ENCODE assay signal across 27 mouse cellular contexts in genomic region chr12:13445486-13446065, GRCm38 (mm10).
DNase-seq lines count a peak whose midpoint lies in the region; ATAC-seq and TF ChIP-seq lines count a peak whose summit lies in the region.
"Had no signal": no experiment of that assay in that cellular context is flagged by ENCODE, and none has a peak within 500 bp of the region (broad histone marks: within the 10 kb centered on the region; RNA-seq: fewer than 3 reads in every experiment).

No protein-coding gene starts in this region.

- no peaks in the 10 kb centered on the region for H3K36me3 ChIP-seq in kidney, embryonic 14.5 days (ENCODE audit: control insufficient read depth, insufficient read depth, low read length)
- 0 out of 2 replicates have a peak, but pooled peaks cover 5% of the 10 kb centered on the region for H3K36me3 ChIP-seq in kidney, embryonic 15.5 days
- H3K36me3 ChIP-seq in intestine, postnatal 0 days (ENCODE audit: control insufficient read depth, insufficient read depth) = 0 out of 2 replicates have a peak, but pooled peaks cover 4% of the 10 kb centered on the region
- H3K36me3 ChIP-seq: embryonic facial prominence, embryonic 12.5 days; hindbrain, embryonic 12.5 days had no signal

- H3K9ac ChIP-seq in kidney, embryonic 14.5 days (ENCODE audit: low read depth, low read length) = no peak overlapping the region
- H3K9ac ChIP-seq in kidney, embryonic 15.5 days = no peak overlapping the region
- H3K9ac ChIP-seq in intestine, postnatal 0 days (ENCODE audit: low read depth, low read length) = no peak overlapping the region
- H3K9ac ChIP-seq: embryonic facial prominence, embryonic 12.5 days; hindbrain, embryonic 12.5 days; liver, embryonic 14.5 days; midbrain, embryonic 13.5 days had no signal

- H3K27ac ChIP-seq in kidney, embryonic 14.5 days (ENCODE audit: low read depth, low read length) = no peak overlapping the region
- H3K27ac ChIP-seq in kidney, embryonic 15.5 days = no peak overlapping the region
- H3K27ac ChIP-seq in intestine, postnatal 0 days (ENCODE audit: low read depth, low read length) = no peak overlapping the region
- H3K27ac ChIP-seq: embryonic facial prominence, embryonic 12.5 days; gastrocnemius, adult 2 months; heart, adult 2 months; hindbrain, embryonic 12.5 days; kidney, postnatal 0 days; liver, embryonic 14.5 days; macrophage; midbrain, embryonic 13.5 days had no signal

- WGBS in kidney, embryonic 14.5 days = 71% methylated on average over 2 of the region's 2 CpGs
- WGBS in kidney, embryonic 15.5 days = 77% methylated on average over 2 of the region's 2 CpGs
- 40% methylated on average over 2 of the region's 2 CpGs for WGBS in intestine, postnatal 0 days

- no peaks in the 10 kb centered on the region for H3K9me3 ChIP-seq in kidney, embryonic 14.5 days (ENCODE audit: control insufficient read depth, low read length)
- no peaks in the 10 kb centered on the region for H3K9me3 ChIP-seq in kidney, embryonic 15.5 days (replicated peaks)
- no peaks in the 10 kb centered on the region for H3K9me3 ChIP-seq in intestine, postnatal 0 days (ENCODE audit: control insufficient read depth)
- H3K9me3 ChIP-seq: embryonic facial prominence, embryonic 12.5 days; hindbrain, embryonic 12.5 days; midbrain, embryonic 13.5 days had no signal

- no peak for TF ChIP-seq CTCF in intestine, postnatal 0 days (IDR thresholded peaks at IDR 0.05; ENCODE audit: low read depth)

- DNase-seq in lung, postnatal 10 days = peak; percentile 7
- no peak for DNase-seq in MN1 (ENCODE audit: low spot score)
- no peak for DNase-seq in adrenal gland, adult 2 months
- DNase-seq: adrenal gland, adult 8-10 months; cerebellum, adult 11 months; cerebellum, adult 9-11 months; embryo, embryonic 11 days; gastrocnemius, adult 2 months; gastrocnemius, postnatal 36 days; heart, adult 2 months; kidney, adult 18-20 months; kidney, postnatal 4 days; liver; thymus, postnatal 4 days had no signal

- ATAC-seq in kidney, embryonic 14.5 days (ENCODE audit: low FRiP score, low TSS enrichment) = 0 out of 2 replicates have a peak, but pooled peaks have one; percentile 44
- ATAC-seq in kidney, embryonic 15.5 days (replicated peaks; ENCODE audit: low FRiP score) = no peak
- peak; percentile 92 for ATAC-seq in intestine, postnatal 0 days
- no peak for ATAC-seq in cerebellum, adult (ENCODE audit: insufficient number of reproducible peaks, low FRiP score, low TSS enrichment)
- ATAC-seq: activated CD4-positive, CD25-positive, alpha-beta regulatory T cell, adult 4 months; CD4-positive, CD25-positive, alpha-beta regulatory T cell, adult 4 months; forebrain, embryonic 16.5 days; midbrain, embryonic 13.5 days had no signal

- H3K4me2 ChIP-seq in kidney, embryonic 14.5 days (replicated peaks; ENCODE audit: low read depth, low read length) = no peak overlapping the region
- H3K4me2 ChIP-seq in kidney, embryonic 15.5 days = no peak overlapping the region
- no peak overlapping the region for H3K4me2 ChIP-seq in intestine, postnatal 0 days (replicated peaks; ENCODE audit: low read depth)
- H3K4me2 ChIP-seq: embryonic facial prominence, embryonic 12.5 days; hindbrain, embryonic 12.5 days; midbrain, embryonic 13.5 days had no signal

- no peak overlapping the region for H3K4me3 ChIP-seq in kidney, embryonic 14.5 days (ENCODE audit: low read length)
- H3K4me3 ChIP-seq in kidney, embryonic 15.5 days (replicated peaks) = no peak overlapping the region
- no peak overlapping the region for H3K4me3 ChIP-seq in intestine, postnatal 0 days (ENCODE audit: low read depth, low read length)
- H3K4me3 ChIP-seq: embryonic facial prominence, embryonic 12.5 days; gastrocnemius, adult 2 months; heart, adult 2 months; hindbrain, embryonic 12.5 days; midbrain, embryonic 13.5 days had no signal

- H3K4me1 ChIP-seq in kidney, embryonic 14.5 days (ENCODE audit: control insufficient read depth, insufficient read depth, low read length) = no peaks in the 10 kb centered on the region
- H3K4me1 ChIP-seq in kidney, embryonic 15.5 days = 0 out of 2 replicates have a peak, but pooled peaks cover 8% of the 10 kb centered on the region
- no peaks in the 10 kb centered on the region for H3K4me1 ChIP-seq in intestine, postnatal 0 days (replicated peaks; ENCODE audit: control insufficient read depth, insufficient read depth, low read length)
- H3K4me1 ChIP-seq: embryonic facial prominence, embryonic 12.5 days; hindbrain, embryonic 12.5 days; midbrain, embryonic 13.5 days had no signal

- H3K27me3 ChIP-seq in kidney, embryonic 14.5 days (ENCODE audit: control insufficient read depth, insufficient read depth, low read length) = no peaks in the 10 kb centered on the region
- H3K27me3 ChIP-seq in kidney, embryonic 15.5 days = no peaks in the 10 kb centered on the region
- H3K27me3 ChIP-seq in intestine, postnatal 0 days (replicated peaks; ENCODE audit: control insufficient read depth, insufficient read depth, low read length) = no peaks in the 10 kb centered on the region
- H3K27me3 ChIP-seq: embryonic facial prominence, embryonic 12.5 days; hindbrain, embryonic 12.5 days; midbrain, embryonic 13.5 days had no signal

Comparison
In these comparisons a context has a peak if more than half of its experiments do, and no peak if none do; other contexts are left out.
1. ATAC-seq: peak in kidney, embryonic 14.5 days (single experiment) and intestine, postnatal 0 days (single experiment); none in kidney, embryonic 15.5 days (single experiment) and cerebellum, adult (single experiment).